Mouse (Mus musculus) bone marrow macrophage, adult 2 months (primary cell): ENCODE measurements around the gene Klc4.

Experiments
- CTCF ChIP-seq: IDR thresholded peaks from 2 replicates; pipeline ENCODE4 v1.5.1; 2012; ENCODE audit warnings: low read depth, mild to moderate bottlenecking, low read length, moderate library complexity
- POLR2A ChIP-seq: IDR thresholded peaks from 2 replicates; pipeline ENCODE4 v1.6.1; 2012; ENCODE audit warnings: mild to moderate bottlenecking, low read depth, low read length, borderline replicate concordance

DNA sequence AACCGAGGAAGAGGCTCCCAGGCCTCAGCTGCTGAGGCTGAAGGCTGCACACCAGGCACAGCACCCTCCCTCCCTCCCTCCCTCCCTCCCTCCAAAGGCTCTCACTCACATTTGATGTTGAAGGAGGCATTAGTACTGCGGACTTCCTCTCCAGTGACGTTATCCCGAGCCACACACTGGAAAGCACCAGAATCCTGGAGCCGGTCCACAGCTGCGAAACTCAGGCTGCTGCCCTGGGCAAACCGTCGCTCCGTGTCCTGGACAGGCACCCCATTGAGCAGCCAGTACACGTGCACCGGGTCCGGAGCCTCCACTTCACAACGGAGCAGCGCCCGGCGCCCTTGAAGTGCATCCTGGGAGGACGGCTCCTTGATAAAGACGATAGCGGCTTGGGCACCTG, 54.4 kb downstream of the Klc4 start:
- TF ChIP-seq CTCF, result no peak
- TF ChIP-seq POLR2A, result no peak
